Mouse (Mus musculus): Measurements from ENCODE around the gene R3hdm1. TPM values are rescaled to one million over a fixed set of nuclear protein-coding genes. Genes with fewer than 3 reads are reported as not detected.

Gene R3hdm1
- polyA plus RNA-seq, 1 experiment: 151 TPM

- TF ChIP-seq GATA1 (IDR thresholded peaks at IDR 0.05; ENCODE audit: low read length): no peak
Measured at GRCm38 (mm10) chr1:128243627-128243995, 140.5 kb downstream of the R3hdm1 start, which contains the start of gene Ubxn4. Gene Ubxn4 (plus strand): TSS chr1:128243964.

GRCm38 (mm10) chr1:128243996-128244726 lies 141.1 kb downstream of the R3hdm1 start:
- no peak for TF ChIP-seq GATA1 (IDR thresholded peaks at IDR 0.05; ENCODE audit: low read length)

- TF ChIP-seq GATA1 (IDR thresholded peaks at IDR 0.05; ENCODE audit: low read length): no peak
Measured at GRCm38 (mm10) chr1:128244727-128245355, 141.7 kb downstream of the R3hdm1 start.

GRCm38 (mm10) chr1:128270731-128271130 lies 167.6 kb downstream of the R3hdm1 start:
- no peak for TF ChIP-seq GATA1 (IDR thresholded peaks at IDR 0.05; ENCODE audit: low read length)

- no peak for TF ChIP-seq GATA1 (IDR thresholded peaks at IDR 0.05; ENCODE audit: low read length)
Measured at GRCm38 (mm10) chr1:128275908-128276307, 172.8 kb downstream of the R3hdm1 start.

- TF ChIP-seq GATA1 (IDR thresholded peaks at IDR 0.05; ENCODE audit: low read length): no peak
Measured at GRCm38 (mm10) chr1:128278563-128278962, 175.5 kb downstream of the R3hdm1 start.

- no peak for TF ChIP-seq GATA1 (IDR thresholded peaks at IDR 0.05; ENCODE audit: low read length)
Measured at GRCm38 (mm10) chr1:128281753-128282152, 178.7 kb downstream of the R3hdm1 start.

GRCm38 (mm10) chr1:128282924-128283323 lies 179.8 kb downstream of the R3hdm1 start:
- no peak for TF ChIP-seq GATA1 (IDR thresholded peaks at IDR 0.05; ENCODE audit: low read length)

- TF ChIP-seq GATA1 (IDR thresholded peaks at IDR 0.05; ENCODE audit: low read length): no peak
Measured at GRCm38 (mm10) chr1:128284157-128284690, 181.1 kb downstream of the R3hdm1 start.

GRCm38 (mm10) chr1:128285136-128285535 lies 182.0 kb downstream of the R3hdm1 start:
- TF ChIP-seq GATA1 (IDR thresholded peaks at IDR 0.05; ENCODE audit: low read length): no peak

Other genes with a start within 250 kb of the R3hdm1 start
- gene Map3k19, start 248.3 kb upstream of the R3hdm1 start, polyA plus RNA-seq (2012): not detected in 2 replicates
- gene Rab3gap1, start 234.5 kb upstream of the R3hdm1 start, polyA plus RNA-seq (2012): 34.6 and 43.9 TPM in 2 replicates
- 0.44 and 1.2 TPM in 2 replicates for gene Zranb3, start 254 bp upstream of the R3hdm1 start, polyA plus RNA-seq (2012)
- gene Ubxn4, start 140.7 kb downstream of the R3hdm1 start, polyA plus RNA-seq (2012): 33.2 and 42.2 TPM in 2 replicates
- not detected in 2 replicates for gene Lct, start 225.0 kb downstream of the R3hdm1 start, polyA plus RNA-seq (2012)

Measured in G1E-ER4 (cell line).